Mouse (Mus musculus) heart, adult 9 months (tissue): Measurements from ENCODE around the gene Tspan3.

ENCODE experiments used
- DNase-seq, 2 experiments: peaks; one replicate each; pipeline ENCODE4 v3.0.0; 2022; ENCODE audit warnings: low spot score in 2 of 2

The Tspan3 gene

GRCm38 (mm10) chr9:56158077-56158476, 7.2 kb downstream of the Tspan3 start:
- no peak for DNase-seq

- no peak for DNase-seq
Observed at GRCm38 (mm10) chr9:56154572-56154971, 10.7 kb downstream of the Tspan3 start.

GRCm38 (mm10) chr9:56152482-56153007, 12.7 kb downstream of the Tspan3 start:
- DNase-seq = no peak

- peak; percentile 64 to 69 for DNase-seq
Observed at GRCm38 (mm10) chr9:56151745-56152481, 13.4 kb downstream of the Tspan3 start.

GRCm38 (mm10) chr9:56146326-56146923, 18.9 kb downstream of the Tspan3 start:
- DNase-seq = no peak

DNA sequence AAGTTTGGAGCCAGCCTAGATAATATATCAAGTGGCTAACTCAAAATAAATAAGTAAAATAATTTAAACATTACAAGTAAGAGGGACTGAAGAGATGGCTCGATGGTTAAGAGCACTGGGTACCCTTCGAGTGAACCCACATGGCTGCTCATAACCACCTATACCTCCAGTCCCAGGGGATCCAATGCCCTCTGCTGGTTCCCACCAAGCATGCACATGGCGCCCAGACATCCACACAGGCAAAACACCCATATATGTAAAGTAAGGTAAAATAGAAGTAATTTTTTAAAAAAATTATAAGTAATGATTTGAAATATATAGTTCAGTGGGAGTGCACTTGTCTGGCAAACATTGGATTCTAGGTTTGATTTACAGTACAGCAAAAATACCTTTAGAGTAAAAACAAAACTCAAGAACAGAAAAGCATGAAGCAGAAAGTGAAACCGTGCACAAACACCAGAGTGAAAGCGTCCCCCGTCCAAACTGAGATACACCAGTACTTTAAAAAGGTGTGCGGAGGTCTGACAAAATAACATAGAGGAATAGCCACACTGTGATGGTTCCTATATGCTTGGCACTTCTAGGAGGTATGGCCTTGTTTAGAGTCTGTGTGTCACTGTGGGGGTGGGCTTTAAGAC, 20.8 kb downstream of the Tspan3 start:
- no peak for DNase-seq

GRCm38 (mm10) chr9:56141776-56142175, 23.5 kb downstream of the Tspan3 start:
- DNase-seq = no peak

DNA sequence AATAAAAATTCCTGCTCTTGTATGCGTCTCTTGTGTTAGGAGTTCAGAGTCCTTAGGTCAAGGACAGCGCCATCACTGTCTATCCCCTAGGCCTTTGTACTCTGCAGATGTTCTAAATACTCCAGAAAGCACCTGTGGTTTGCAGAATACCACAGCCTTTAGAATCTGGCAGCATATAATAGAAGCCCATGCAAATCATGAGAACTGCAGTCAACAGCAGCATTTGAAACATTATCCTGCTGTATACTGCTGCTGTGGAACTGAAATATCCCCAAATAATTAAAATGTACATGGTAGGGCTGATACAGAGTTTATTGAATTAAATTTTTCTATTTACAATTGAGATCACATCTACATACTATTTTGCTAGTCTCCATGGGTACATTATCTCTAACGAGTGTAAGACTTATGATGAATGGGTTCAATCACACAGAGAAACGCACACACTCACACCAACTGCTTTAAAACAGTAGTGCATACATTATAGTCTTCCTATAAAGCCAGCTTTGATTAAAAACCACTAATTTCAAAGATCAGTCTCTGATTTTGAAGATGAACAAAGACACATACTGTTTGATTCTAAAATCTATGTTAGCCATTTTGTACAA, 29.6 kb downstream of the Tspan3 start:
- no peak for DNase-seq

GRCm38 (mm10) chr9:56134614-56135013, 30.7 kb downstream of the Tspan3 start:
- no peak for DNase-seq

GRCm38 (mm10) chr9:56133970-56134369, 31.3 kb downstream of the Tspan3 start:
- no peak for DNase-seq

GRCm38 (mm10) chr9:56131813-56132525, 33.3 kb downstream of the Tspan3 start:
- no peak for DNase-seq

DNA sequence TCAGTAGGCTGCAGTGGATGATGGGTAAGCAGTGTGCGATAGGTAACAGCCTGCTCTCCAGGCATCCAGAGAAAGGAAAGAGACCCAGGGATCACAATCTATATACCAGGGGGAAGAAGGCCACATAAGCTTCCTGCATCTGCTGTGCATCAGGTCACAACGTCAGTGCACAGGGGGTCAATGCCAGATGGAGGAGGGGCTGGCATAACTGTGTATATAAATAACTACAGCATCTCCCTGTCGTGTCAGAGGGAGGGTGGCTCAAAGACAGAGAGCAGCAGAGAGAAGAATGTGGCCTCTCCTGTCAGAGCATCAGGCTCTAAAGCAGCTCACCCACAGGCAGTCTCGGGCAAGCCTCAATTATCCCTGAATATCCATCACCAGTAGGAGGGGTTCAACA, 34.7 kb downstream of the Tspan3 start:
- DNase-seq = no peak

DNA sequence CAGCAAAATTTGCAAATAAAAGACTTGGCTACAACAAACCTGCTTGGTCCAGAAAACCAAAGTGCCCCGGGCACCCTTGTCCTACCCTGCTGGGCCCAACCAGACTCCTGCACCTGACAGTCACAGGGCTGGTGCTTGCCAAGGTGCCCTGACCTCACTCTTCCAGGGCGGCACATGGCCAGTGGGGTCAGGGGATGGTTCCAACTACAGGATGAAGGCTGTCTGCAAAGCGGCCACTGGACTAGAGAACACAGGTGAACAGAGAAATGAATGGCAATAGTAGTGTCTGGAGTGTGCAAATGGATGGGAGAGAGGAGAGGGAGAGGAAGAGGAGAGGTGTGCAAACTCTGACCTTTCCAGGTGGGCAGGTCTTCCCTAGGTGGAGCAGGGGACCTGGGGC, 35.3 kb downstream of the Tspan3 start:
- no peak for DNase-seq

DNA sequence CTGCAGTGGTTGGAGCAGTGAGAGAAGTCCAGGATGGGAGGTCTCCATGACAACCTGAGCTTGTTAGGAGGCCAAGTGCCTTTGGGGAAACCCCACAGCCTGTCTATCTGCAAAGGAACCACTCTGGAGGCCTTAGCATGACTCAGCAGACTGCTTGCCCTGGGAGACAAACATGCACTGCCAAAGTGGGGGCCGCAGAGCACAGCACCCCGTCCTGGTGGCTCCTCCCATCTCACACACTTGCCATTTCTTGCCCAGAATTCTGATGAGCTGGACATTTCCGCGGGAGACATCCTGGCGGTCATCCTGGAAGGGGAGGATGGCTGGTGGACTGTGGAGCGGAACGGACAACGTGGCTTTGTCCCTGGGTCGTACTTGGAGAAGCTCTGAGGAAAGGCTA, 36.9 kb downstream of the Tspan3 start:
- peak; percentile 34 to 40 for DNase-seq

DNA sequence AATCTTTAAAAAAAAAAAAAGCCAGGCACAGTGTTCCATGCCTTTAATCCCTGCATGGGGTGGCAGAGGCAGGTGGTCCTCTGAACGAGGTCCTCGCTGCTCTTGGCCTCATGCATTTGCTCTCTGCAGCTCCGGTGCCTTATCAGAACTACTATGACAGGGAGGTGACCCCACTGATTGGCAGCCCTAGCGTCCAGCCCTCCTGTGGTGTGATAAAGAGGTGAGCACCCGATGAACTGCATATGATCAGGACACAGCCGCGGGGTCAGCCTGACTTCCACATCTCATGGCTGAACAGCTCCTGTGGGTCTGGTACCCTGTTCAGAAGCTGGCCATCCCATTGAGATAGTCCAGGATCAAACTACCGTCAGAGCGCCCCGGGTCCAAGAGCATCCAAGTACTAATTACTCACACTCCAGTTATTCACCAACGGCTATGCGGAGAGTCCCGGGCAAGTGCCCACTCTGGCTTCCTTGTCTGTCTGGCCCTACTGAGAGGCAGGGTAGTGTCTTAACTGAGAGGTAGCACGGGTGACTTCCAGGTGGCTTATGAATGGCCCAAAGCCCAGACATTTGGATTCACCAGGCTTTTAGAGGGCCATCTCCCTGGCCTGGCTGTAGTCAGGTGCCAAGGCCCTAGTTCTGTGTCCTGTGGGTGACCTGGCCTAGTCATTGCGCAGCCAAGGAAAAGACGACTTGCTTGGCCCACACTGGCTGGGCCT, 38.7 kb downstream of the Tspan3 start:
- no peak for DNase-seq

- no peak for DNase-seq
Observed at GRCm38 (mm10) chr9:56124561-56124960, 40.7 kb downstream of the Tspan3 start.

GRCm38 (mm10) chr9:56123613-56124012, 41.7 kb downstream of the Tspan3 start:
- no peak for DNase-seq

- no peak for DNase-seq
Observed at GRCm38 (mm10) chr9:56122973-56123372, 42.3 kb downstream of the Tspan3 start.

DNA sequence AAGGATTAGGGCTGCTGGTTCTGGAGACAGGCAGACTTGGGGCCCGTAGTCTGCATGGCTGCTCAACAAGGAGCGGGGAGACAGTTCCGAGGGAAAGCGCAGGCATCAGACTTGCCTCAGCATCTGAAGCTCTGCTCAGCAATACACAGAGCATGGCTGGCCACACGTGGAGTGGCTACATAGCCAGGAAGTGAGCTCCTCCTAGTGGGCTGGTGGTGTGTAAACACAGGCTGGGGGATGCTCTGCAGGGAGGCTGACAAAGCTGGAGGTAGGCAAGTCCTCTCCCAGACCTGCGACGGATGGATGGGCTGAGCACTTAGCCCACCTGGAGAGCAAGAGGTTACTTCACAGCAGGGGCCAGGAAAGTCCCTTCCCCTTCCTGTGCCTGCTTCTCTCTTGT, 44.2 kb downstream of the Tspan3 start:
- no peak for DNase-seq

DNA sequence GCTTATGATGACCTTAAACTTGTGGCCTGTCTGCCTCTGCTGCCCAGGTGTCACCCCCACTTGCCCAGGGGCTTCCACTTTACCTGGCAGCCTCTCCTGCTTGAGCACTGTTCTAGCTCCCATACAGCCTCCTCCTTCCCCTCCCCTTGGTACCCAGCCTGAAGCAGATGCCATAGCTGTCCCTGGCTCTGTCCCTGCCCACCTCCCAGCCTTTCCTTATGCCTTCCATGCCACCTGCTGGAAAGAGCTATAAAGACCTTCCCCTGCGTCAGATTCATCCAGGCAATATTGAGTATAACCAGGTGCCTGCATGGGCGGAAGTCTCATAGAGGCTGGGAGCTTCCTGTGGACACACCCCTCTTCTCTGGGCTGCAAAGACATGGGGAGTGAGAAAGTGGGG, 45.6 kb downstream of the Tspan3 start:
- DNase-seq = no peak

DNA sequence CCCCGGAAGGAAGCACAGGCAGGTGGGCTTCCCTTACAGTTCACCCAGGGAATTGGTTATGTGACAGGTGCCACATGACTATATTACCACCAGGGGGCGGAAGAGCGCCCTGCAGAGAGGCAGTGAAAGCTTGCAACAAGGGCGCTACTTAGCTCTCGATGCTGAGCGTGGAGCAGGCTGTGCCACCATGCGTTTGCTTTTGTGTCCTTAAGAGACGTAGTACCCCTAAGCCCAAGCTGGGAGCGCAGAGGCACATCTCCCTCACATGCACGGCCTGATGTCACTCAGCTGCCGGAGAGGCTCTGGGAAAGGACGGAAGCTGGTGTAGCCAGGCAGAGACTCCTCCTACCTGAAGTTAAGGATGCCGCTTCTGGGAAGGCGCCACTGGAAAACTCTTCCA, 46.7 kb downstream of the Tspan3 start:
- DNase-seq = peak in 1 of 2 experiments; percentile 62
